Mouse (Mus musculus) B cell, adult 2 months (primary cell): ENCODE data around the gene Pwp2.
"Not testable (repeated sequence)": the region's sequence is repeated elsewhere in the genome, so short reads cannot be mapped to it uniquely, and the experiment has no call there.

ENCODE experiments used
- DNase-seq, 2 experiments: peaks; one replicate each; pipeline ENCODE4 v3.0.0; 2022

Pwp2 gene

DNA sequence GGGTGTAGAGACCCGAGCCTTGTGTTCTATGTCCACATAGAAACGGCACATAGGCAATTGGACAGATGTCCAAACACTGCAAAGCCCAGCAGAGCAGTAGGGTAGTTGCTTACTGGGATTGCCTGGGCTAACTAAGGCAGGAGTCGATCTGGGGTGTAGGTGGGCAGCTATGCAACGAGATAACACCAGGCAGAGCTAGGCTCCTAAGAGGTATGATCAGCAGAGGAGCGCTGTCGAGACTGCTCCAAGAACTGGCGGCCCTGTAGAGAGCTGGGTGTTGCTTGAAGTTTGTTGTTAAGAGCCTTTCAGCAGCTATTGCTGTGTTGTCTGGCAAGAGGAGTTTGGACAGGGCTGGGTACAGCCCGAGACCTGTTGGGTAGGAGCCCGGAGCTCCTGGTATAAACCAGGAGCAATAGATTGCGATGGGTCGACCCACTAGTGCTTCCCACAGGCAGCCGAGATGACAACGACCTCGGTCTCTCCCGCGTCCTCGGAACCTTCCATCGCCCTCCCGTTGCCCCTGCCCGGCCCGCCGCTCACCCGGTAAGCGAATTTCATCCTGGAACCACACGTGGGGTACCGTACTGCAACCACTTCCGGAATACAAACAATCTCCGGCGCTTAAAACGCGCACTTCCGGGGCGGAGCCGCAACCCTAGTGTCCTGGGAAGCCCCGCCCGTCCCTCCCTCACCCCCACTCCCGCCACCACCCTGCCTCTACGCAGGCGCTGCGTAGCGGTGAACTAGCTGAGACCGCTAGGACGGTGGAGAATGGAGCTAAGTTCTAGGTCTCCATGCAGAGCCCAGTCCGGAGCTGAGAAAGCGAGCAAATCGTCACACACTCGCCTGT lies at the start of gene Pwp2:
Gene Pwp2 (minus strand): TSS at position 619 of the 850 bp plus-strand sequence.
- peak; percentile 93 to 94 for DNase-seq

DNA sequence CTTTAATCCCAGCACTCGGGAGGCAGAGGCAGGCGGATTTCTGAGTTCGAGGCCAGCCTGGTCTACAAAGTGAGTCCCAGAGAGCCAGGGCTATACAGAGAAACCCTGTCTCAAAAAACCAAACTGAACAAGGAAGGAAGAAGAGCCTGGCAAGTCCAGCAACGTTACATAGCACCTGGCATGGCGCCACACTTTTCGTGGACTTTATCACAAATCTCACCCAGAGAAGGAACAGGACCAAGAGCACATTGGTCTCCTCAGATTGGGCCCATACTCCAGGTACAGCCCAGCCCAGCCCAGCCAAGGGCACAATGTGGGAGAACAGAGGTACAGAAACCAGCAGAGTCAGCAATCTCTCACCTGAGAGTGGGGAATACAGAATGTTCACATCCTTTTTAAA lies 48.8 kb upstream of the Pwp2 start:
- no peak for DNase-seq

DNA sequence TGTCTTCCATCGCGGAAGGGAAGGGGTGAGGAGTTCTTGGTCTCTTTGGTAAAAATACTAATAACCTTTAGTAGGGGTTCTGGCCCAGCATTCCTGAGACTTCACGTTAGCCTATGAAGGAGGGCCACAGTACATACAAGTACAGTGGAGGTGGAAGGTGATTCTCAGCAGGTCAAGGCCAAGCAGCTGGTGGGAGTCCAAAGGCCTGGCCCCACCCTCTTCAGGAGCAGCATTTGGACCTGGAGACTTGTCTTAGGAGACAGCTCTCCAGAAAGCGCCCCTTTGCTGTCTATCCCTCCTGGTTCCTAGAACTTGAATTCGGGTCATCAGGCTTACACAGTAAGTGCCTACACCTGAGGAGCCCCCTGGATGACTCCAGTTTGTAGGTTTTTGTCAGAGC lies 48.2 kb upstream of the Pwp2 start:
- DNase-seq, result no peak

DNA sequence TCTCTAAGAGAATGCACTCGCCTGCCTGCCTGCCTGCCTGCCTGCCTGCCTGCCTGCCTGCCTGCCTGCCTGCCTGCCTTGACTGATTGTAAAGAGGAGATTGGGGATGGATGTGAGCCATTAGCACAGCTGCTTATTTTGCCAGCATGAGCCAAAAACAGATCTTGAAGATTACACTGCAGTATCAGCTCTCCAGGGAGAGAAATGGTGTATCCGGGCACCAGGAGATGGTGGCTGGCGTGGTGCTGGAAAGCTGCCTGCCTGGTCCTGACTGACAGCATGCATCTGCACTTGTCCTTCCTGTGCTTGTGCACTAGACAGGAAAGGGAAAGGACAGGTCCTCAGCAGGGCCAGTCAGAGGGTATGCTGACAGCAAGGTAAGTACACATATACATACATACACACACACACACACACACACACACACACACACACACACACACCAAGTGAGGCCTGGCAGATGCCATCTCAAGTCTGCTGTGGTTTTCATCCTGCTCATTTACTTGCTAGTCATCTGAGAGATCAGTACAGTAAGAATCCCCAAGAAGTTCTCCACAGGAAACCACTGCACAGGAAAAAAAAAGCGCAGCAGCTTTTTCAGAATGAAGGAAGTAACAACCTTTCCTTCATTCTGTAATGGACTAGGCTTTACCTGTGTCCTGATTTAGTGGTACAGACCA lies 47.5 kb upstream of the Pwp2 start:
- no peak for DNase-seq

DNA sequence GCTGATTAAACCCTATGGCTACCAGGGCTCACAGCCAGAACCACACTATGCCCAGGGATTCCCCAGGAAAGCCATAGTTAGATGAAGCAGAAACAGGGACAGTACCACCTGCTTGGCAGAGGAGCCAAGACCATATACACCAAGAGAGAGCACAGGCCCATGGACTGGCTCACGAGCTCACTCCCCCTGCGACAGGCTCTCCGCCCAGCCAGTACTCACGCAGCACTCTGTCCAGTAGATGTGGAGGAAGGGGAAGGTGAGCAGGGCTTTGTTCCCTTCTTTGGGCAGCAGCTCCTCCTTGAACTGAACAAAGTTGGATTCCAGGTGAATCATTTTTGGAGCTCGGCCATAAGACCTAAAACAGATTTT lies 43.6 kb upstream of the Pwp2 start:
- no peak for DNase-seq

DNA sequence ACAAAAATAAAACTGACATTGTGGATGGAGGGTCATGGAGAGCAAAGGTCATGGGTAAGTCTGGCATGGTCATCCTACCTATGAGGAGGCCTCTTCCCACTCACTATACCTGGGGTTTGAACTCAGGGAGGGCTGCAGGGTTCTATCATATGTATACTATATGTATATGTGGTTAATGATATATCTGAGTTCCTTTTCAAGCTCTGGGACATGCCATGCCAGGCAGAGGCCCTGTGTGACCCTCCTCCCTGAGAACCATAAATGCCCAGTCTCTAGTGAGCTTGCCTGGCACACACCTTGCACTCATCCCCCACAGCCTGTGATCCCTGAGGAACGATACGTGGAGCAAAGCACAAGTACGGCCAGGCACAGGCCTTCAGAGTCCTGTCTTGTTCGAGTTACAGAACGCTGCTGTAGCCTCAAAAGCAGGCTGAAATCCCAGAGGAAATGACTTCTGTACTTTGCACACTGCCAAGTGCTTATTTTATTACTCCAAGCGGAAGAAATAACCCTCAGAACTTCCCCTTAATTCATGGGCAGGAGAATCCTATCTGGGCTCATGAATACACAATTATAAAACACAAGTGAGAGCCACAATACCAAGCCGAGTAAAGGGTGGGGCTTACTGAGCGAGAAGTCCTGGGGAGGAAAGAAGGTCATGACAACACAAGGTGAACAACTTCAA lies 43.1 kb upstream of the Pwp2 start:
- DNase-seq, result no peak

DNA sequence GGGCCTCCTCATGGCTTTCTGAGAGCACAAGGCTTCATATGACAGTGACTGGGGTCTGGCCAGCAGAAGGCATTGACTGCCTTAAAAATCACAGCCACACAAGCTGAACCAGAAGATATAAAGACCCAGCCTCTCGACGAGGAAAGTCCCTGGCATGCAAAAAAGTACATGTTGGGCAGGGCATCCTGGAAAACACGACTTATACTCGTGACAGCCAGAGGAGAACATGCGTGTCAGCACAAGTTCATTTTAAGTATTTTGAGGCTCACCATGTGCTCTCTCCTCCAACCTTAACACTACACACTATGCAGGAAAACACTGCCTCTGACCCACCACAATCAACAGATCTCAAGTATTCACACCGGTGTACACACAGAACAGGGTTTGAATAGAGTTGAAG lies 39.2 kb upstream of the Pwp2 start:
- DNase-seq, result no peak

DNA sequence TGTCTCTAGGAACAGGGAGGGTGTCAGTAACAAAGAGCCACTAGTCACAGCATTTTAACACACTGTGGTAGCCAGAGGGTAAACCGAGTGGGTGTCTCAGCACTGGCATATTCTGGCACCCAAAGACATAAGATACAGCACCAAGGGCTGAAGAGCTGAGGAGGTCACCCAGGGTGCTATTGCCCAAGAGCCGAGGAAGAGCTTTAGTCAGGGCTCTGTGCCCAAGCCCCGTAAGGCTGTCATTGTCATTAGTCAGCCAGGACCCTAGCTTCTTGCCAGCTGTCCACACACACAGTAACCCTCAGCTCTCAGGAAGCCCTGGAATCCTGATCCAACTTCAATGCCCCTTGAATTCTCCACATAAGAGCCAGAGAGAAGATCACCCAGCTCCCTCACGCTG lies 38.0 kb upstream of the Pwp2 start:
- DNase-seq, result no peak

DNA sequence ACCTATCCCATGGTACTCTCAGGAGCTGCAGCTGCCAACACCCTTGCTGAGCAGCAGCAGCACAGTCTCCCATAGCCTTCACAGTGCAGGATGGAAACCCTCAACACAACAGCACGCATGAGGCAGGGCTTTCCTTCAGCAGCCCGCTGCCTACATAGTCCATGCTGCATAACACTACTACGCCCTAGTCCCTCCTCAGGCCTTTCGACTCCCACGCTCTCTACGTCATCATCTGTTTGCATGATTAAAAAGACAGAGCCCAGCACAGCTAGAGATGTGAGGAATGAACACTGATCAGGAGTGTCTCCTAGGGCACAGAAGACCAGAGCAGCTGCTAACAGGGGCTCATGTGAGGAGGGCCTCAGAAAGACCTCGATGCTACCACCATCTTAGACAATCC lies 36.4 kb upstream of the Pwp2 start:
- no peak for DNase-seq

DNA sequence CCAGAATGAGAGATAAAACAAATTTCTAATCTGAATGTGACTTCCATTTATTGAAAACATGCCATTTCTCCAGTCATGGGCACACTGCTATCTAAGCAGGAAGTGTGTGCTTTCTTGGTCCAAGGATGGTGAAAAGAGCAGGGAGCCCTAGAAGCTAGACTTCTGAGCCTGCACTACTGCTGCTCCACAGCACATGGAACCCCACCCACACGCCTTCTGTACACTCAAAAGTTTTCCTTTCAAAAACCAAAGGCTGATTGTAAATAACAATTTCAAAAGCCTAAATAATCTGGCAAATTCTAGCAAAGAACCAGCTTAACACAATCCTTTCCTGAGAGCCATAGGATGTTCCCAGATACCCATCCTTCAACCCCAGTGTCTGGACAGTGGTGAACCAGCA lies 34.6 kb upstream of the Pwp2 start:
- DNase-seq, result no peak

DNA sequence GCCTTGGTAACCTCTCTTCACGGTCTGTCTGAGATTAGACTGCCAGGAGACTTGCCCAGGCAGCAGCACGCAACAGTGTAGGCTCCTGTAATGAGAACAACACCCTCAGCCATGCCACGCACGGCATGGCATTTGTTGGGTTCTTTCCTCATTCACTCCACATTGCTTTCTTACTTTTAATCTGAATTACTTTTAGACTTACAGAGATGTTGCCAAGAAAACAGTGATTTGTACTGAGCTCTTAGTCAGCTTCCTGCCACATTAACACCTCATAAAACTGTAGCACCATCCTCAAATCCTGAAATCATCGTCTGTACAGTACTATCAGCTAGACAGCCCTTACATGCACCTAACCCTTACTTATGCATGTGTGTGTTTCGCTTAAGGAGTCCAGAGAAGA lies 33.6 kb upstream of the Pwp2 start:
- DNase-seq, result no peak

DNA sequence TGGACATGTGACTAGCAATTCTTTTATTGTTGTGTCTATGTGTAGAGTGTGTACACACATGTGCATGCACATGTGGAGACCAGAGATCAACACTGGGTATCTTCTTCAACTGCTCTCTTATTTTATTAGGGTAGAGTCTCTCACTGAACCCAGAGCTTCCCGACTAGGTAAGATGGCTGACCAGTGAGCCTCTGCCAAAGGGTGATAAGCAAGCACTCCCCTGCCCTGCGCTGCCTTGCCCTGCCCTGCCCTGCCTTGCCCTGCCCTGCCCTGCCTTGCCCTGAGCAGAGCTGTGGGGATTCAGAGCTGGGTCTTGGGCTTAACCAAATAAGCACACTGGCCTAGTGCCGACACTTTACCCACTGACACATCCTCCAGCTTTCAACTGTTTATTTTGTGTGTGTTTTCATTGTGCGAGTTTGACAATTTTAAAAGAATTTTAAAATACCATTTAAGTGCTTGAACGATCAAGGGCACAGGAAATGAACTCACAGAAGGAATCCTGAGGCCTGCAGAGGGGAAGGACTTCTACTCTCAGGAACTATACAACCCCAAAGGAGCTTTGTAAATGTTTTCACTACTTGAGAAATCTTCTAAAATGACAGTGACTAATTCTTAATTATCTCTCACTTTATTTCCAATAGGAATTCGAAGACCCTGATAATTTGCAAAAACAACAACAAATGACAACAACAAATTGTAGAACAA lies 31.6 kb upstream of the Pwp2 start:
- no peak for DNase-seq

DNA sequence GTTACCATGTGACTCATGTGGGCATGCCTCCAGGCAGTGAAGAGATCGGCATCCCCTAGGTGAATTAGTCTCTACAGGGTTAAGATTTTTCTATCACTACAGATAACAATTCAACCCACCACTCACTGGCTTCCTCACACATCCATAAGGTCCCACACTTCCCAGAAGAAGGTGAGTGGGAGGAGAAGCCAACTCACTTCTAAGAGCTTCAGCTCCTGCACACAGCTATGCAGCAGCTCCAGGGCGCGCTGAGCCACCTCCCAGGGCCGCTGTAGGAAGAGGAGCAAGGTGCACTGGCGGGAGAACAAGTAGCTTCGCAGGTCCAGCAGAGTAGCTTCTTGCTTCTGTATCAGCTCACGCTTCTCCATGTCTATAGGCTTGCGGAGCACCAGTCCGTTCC lies 29.4 kb upstream of the Pwp2 start:
- no peak for DNase-seq

DNA sequence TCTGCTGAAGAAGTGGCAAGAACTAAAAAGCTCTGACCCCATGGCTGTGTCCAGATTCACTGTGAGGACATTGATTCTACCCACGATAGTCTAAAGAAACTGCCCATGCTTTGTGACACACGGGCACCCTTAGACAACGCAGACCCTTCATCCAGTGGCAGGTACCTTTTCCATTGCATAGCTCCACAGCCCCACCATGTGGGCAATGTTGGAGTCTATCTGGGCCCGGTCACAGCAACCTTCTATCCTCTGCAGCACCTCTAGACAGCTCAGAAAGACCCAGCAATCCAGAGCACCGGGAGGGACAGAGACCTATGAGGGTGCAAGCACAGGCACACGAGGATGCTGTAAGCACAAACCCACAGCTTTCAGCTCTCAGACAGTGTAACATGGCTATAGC lies 26.4 kb upstream of the Pwp2 start:
- peak; percentile 54 to 61 for DNase-seq

DNA sequence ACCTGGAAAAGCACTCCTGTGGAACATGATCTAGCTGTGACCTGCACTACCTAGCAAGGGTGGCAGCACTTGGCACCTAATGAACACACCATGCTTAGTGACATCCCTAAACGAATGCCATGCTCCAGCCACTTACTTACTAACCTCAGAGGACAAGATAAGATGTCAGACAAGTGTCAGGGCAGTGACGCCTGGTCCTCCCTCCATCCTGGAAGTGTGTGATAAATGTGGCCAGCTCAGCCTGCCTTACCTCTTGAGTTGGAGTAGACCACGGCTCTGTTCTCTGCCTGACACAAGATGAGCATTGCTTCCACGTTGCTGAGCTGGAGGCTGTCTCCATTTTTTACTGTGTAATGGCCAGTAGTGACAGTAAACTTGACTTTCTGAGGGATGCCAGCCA lies 16.2 kb upstream of the Pwp2 start:
- DNase-seq, result no peak

DNA sequence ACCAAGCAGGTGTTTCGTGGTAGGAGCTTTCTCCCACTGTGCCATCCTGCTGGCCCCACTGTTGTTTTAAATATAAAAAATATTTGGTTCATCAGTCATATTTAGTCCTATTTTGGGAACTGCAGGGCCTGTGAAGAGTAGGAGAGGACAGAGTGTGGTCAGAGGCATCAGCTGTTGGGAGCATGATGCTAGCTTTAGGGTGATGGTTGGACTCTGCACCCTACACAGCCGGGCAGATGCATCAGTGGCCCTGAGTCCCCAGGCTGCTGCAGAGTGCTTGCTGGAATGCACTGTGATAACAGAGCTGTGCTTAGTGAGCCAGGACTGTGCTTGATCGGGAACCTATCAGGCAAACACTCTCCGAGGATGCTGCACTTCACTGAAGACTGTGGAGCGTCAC lies 8.0 kb upstream of the Pwp2 start:
- no peak for DNase-seq

DNA sequence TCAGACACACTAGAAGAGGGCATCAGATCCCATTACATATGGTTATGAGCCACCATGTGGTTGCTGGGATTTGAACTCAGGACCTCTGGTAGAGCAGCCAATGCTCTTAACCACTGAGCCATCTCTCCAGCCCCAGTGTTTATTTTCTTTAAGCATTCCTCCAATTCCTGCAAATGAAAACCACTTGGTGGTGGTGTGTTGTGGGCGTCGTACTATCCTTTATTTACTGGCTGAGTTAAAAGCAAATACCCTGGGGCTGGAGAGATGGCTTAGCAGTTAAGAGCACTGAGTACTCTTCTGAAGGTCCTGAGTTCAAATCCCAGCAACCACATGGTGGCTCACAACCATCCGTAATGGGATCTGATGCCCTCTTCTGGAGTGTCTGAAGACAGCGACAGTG lies 1.1 kb upstream of the Pwp2 start:
- not testable (repeated sequence) for DNase-seq

DNA sequence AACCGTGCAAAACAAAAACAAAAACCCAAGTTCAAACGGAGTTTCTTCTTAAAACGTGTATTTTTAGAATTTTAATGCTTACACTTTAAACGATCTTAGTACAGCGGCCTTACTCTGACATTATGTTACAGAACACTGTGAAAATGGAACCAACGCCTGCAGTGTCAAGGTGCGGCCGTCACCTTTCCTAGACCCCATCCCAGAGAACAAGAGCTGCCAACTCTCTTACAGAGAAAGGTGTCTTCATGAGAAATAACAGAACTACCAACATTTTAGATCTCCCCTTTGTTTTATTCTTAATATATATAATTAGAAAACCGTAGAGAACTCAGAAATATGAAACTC lies 404 bp upstream of the Pwp2 start:
- no peak for DNase-seq

DNA sequence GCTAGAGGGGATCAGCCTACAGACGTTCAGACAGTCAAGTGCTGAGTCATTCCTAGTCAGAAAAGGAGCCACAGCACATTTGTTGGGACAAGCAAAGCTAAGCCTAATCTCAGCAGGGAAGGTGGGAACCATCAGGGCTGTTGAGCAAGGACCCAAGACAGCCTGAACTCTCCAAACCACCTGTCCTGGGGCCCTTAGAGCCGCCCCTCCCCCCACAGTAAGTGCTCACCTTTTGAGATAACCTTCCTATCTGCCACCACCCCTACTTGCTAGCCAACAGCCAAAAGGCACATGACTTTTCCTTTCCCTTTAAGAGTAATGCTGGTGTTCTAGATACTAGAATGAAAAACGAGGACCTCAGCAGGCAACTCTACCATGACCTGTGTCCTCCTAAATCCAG lies 1.4 kb downstream of the Pwp2 start:
- no peak for DNase-seq

DNA sequence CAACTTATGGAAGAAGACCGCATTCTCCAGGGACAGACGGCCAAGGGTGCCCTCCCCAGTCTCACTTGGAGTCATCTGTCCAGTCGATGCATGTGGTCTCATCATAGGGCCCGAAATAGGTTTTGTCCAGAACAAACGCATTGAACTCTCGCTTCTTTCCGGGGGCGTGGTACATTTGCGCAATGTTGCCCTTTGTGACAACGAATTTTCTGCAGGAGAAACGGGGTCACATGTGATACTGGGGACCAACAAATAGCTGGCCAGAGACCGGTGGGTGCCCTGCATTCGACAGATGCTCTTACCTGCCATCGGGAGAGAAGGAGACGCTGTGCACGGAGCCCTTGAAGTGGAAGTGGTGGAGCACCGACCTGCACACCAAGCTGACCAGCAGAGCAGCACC lies 2.6 kb downstream of the Pwp2 start:
- no peak for DNase-seq

DNA sequence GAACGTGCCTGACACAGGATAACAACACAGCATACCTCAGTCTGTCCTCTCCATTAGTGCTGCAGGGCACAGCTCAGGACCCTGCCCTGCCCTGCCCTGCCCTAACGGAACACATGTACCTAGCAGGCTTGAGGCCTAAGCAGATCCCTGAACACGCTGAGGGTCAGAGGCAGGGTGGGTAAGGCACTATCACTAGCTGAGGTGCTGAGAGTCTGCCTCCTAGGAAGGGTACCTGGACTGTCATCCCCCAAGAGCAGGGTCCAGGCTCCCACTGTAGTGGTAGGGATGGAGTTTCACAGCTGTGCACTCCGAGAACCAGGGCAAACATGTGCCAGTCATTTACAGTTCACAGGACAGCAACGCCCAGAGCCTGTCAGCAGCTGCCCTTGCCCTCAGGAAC lies 10.5 kb downstream of the Pwp2 start:
- DNase-seq, result no peak

DNA sequence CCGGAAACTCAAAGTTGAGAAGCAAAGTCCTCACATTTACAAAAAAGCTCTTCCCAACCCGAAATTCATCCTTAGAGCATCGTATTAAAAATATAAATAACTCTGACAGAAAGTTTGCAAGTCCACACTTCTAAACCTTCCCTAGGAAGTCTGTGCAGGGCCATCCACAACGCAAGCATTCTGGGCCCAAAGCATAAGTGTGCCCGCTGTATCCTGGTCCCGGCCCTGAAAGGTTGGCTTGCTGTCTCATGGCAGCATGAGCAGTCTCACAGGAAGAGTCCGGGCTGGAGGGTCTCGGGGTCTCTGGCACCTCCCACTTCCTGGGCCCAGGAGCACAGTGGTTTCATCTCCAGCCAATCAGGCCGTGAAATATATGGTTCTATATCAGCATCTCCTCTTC lies 13.4 kb downstream of the Pwp2 start:
- DNase-seq, result no peak

DNA sequence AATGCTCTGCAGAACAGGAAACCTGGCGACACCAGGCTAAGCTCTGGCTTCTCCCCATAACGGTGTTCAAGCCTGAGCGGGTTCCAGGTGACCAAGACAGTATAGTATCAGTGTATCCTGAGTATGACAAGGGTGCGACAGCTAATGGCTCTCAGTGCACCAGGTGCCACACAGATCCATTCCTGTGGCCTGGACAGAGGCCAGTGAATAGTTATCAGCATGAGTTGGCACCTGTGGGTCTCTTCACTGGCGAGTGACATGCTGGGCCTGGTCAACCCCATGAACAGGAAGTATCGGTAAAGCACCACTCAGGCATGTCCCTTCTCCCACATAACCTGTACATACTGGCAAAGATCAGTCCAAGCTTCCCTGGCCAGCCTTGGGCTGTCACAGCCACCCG lies 13.9 kb downstream of the Pwp2 start:
- DNase-seq, result no peak

DNA sequence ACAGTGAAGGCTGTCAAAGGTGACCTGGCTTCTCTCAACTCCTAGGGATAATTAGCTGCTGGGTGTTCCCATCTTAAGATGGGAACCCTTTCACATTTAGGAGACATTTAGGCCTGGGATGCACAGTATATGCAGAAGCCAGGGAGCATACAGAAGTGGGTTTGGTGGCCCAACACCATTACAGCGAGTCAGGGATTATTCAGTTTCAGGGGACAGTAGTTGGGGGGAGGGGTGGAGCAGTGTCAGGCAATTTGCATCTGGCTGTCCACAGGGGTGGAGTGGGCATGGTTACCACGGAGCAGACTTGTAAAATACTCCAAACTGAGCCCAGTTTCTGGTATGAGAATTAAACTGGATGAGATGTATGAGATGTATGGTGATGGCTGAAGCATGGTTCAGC lies 14.5 kb downstream of the Pwp2 start:
- no peak for DNase-seq
